Mouse (Mus musculus): Measurements from ENCODE around the gene Gm49394.

DNA sequence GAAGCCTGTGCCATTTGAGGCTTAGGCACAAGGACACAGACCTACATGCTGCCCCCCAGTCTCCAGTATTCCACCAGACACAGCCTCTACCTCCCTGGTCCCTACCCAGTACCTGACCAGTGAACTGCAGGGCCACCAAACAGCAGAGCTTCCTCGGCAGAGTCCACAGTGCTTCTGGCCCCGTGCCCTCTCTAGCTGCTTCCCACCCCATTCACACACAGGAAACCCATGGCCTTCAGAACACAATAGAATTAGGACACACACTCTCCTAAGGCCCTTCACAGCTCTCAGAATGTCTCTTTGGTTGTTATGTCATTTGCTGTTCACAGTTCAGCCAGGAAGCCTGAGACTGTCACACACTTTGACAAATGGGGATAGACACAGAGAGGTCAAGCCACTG lies 3.1 kb downstream of the Gm49394 start, which contains the start of gene Igf2:
- TF ChIP-seq CTCF (IDR thresholded peaks at IDR 0.05; ENCODE audit: low read depth, low read length) = no peak
- TF ChIP-seq POLR2A (IDR thresholded peaks at IDR 0.05; ENCODE audit: extremely low read depth, insufficient read depth, low read length) = no peak
